Mouse (Mus musculus) testis, postnatal 14 days (tissue): Measurements from ENCODE around the gene Olfr1211.

Source experiments
- DNase-seq: peaks from one replicate; pipeline ENCODE4 v3.0.0; 2021; ENCODE audit warnings: low spot score

The Olfr1211 gene

DNA sequence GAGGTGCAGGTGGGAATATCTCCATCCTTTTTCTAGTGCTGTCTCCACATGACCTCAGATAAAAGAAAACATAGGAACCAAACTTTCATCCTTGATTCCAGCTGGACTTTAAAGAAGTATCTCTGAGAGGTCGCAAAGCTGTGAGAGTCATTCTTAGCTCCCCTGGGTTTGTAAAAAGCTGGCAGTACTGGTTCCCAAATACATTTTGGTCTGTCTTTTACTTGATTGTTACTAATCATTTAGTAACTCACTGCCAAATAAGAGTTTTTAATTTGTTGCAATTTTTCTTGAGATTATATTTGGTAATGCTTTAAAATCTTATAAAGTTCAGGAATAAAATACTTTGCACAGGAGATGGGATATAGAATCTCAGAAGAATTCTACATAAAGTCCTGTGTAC lies at the start of gene Olfr1211:
Olfr1211 (minus strand) TSS at position 101 of the 400 bp plus-strand sequence.
- DNase-seq: no peak

DNA sequence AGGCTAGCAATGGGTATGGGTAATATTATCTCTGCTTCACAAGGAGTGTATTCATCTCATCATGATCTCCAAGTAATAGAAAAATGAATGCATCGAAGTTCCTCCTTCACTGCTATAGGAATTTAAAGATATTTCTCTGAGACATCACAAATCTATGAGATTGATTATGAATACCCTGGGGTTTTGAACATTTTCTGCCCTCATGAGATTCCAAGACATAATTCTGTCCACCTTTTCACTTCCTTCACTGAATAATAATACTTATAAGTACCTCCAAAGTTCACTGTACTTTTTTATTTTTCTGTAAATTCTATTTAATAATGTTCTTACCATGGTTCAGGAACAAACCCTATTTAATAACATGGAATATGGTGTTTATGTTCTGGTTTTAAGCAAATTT lies 42.3 kb upstream of the Olfr1211 start, which contains the start of gene Gm13762:
Gm13762 (minus strand) TSS at position 101 of the 400 bp plus-strand sequence.
- no peak for DNase-seq

DNA sequence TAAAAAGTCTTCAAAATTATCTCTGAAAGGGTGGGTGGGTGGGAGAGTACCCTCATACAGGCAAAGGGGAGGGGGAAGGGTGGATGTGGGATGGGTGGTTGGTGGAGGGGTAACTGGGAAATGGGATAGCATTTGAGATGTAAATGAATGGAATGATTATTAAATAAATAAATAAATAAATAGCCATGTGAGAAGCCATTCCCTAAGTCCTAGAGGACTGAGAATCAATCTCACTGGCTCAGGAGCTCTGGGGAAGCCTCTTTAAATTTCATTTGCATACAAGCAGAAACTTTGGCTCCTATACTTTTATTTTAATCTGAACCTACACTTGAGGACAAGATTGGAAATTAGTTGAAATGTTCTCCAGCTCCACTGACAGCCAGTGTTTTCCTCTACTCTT lies 15.8 kb upstream of the Olfr1211 start, which contains the start of gene Olfr1212:
Olfr1212 (plus strand) TSS at position 301 of the 400 bp plus-strand sequence.
- DNase-seq: no peak

DNA sequence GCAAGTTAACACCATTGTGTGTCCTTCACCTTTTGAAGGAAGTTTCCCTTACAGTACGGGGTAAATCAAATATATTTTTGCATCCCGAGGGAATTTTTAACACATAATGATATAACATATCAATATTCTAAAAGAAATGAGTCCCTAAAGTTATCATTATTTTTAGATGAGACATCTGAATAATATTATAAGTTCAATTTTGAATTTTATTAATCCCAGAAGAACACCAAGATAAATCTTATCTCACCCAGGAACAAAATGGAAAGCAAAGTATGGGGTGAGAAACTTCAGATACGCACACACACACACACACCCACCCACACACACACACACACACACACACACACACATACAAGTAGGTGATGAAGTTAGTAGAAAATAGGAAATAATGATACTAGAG lies 22.9 kb downstream of the Olfr1211 start, which contains the start of gene Olfr1209:
Olfr1209 (minus strand) TSS at position 101 of the 400 bp plus-strand sequence.
- no peak for DNase-seq

DNA sequence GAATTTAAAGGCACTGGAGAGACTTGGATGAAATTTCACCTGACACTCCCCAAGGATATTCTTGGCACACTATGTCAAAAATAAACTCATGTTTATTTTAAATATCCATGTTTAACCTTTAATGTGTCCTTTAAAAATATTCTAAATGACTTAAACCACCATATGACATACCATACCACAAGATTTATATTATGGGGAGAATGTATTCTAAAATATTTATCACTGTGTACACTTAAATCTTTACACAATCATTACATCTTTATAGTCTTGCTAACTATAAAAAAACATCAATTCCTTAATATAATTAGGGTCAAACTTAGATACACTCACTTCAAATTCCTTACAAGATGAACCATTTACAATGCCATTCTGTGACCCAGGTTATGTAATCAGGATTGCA lies 35.7 kb downstream of the Olfr1211 start, which contains the start of gene Olfr1208:
Olfr1208 (minus strand) TSS at position 101 of the 400 bp plus-strand sequence.
- no peak for DNase-seq
